Mouse (Mus musculus) mouse embryonic stem cell (cell line): ENCODE results near the gene Ppig.

ENCODE experiments used
- in situ Hi-C, 2 experiments: fragments of 300-500 bp; cut with MboI; formaldehyde crosslinking; loops; 1 replicate in 1 of 2; 3 replicates in 1 of 2; pipeline ENCODE4 v1.14.3; 2019 to 2020; ENCODE audit warnings: low sequenced_read_pairs in 2 of 2, low pct_unique_long_range_greater_than_20kb in 1 of 2, mixed read lengths in 1 of 2; ENCODE audit not compliant: unreplicated experiment in 1 of 2

Ppig gene

GRCm38 (mm10) chr2:69722650-69723518 lies 539 bp downstream of the Ppig start:
- in situ Hi-C loops = no loop called here

DNA sequence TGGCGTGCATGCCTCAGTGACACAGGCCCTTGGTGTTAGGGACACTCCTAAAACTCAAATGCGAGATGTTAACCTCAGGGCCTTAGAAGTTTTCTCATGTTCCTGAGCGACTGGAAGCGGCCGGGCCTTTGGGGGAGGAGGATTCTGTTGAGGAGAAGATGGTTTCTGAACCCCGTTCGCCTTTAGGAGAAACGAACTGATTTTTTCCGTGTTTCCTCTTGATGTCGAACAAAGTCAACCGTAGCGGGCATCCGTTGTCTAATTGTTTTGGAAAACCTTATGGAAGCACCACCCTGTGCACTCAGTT lies 1.1 kb downstream of the Ppig start:
- in situ Hi-C loops = no loop called here

DNA sequence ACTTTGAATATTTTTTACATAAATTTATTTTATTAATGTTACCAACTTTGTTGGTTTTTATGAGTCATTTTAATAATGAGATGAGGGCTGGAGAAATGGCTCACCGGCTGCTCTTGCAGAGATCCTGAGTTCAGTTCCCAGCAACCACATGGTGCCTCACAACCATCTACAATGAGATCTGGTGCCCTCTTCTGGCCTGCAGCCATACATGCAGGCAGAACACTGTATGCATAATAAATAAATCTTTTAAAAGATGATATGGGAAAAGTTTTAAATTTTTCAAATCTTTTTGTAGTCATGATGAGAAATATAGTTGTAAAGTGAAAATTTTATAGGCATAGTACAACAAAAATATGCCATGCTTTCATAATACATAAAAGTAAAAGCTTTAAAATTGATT lies 22.7 kb downstream of the Ppig start:
- in situ Hi-C loops = no loop called here

DNA sequence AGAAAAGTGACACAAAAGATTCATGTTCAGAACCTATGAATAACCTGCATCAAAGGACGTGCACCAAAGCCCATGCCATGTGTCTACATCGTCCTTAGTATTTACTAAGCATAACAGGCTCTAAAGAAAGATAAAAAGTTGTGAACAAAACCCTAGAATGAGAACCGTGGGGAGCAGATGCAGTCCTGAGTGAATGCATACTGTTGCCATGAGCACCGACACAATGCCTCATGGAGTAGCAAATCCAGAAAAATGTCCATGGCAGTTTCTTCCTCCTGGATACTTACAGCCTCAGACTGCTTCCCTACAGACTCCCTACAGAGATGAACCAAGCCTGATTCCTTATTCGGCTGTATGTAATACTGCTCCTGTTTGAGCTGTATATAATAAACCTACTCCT lies 38.6 kb downstream of the Ppig start:
- in situ Hi-C loops = no loop called here

- in situ Hi-C loops = no loop called here
These were observed 41.0 kb downstream of the Ppig start for GRCm38 (mm10) chr2:69763340-69763739.

- in situ Hi-C loops = no loop called here
These were observed 42.4 kb downstream of the Ppig start for GRCm38 (mm10) chr2:69764716-69765115.

DNA sequence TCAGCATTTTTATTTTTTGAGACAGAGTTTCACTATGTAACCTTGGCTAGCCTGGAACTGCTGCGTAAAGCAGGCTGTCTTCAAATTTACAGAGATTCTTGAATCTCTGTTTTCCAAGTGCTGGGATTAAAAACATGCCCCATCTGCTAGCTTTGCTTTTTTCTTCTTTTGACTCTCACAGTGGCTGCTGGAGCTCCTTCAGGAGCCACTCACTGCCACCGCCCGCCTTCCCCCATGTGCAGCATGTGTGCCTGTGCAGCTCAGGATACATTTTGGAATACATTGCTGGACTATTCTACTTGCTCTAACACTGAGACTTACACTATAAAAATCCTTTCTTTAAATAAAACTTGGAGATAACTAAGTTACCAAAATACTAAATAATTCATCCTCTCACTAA lies 51.0 kb downstream of the Ppig start:
- in situ Hi-C loops = loop anchor here in 1 of 2 experiments (10.0 kb wide), 1 partner anchor 139 kb away; no protein-coding TSS in a partner anchor

DNA sequence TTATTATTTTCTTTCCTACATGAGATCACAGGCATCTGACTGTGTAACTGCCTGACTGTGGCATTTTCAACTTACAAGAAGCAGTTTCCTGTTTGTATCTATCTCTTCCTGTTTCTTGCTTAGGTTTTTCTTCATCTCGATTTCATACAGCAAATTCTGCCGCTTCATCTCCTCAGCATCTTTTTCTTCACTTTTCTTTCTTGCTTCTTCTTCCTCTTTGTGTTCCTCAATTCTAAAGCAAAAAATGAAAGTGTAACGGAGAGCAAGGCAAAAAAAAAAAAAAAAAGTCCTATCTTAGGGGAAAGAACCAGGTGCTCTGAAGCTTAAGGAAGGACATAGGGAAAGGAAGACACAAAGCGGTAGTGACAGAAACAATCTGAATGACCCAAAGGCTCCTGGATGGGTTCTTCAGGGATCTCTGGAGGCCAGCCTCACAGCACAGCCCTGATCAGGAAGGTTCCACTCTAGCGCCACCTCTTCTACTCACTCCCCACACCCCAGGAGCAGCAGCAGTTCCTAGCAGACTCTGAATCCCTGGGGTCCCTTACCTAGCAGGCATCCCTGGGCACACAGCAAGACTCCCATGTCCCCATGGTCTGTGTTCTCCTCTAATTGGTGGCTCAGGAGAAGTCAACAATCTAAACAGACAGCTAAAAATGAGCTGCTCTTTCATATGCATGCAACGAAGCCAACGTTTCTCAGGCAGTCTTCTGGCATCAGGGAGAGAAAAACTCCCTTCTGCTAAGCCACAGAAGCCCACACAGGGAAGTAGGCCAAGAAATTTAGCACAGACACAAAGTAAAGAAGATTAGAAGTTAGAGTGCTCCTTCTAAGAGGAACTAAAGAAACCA lies 55.9 kb downstream of the Ppig start:
- in situ Hi-C loops = loop anchor here in 1 of 2 experiments (10.0 kb wide), 1 partner anchor 143 kb away; no protein-coding TSS in a partner anchor

- in situ Hi-C loops = loop anchor here in 1 of 2 experiments (10.0 kb wide), 1 partner anchor 144 kb away; no protein-coding TSS in a partner anchor
These were observed 56.5 kb downstream of the Ppig start for GRCm38 (mm10) chr2:69778836-69779177.

GRCm38 (mm10) chr2:69788974-69789373 lies 66.6 kb downstream of the Ppig start:
- in situ Hi-C loops = no loop called here

GRCm38 (mm10) chr2:69789429-69790069 lies 67.2 kb downstream of the Ppig start, which contains the start of the genes Ccdc173 and Phospho2:
Ccdc173 (minus strand) TSS chr2:69789575.
Phospho2 (plus strand) TSS chr2:69789623.
- in situ Hi-C loops = no loop called here

DNA sequence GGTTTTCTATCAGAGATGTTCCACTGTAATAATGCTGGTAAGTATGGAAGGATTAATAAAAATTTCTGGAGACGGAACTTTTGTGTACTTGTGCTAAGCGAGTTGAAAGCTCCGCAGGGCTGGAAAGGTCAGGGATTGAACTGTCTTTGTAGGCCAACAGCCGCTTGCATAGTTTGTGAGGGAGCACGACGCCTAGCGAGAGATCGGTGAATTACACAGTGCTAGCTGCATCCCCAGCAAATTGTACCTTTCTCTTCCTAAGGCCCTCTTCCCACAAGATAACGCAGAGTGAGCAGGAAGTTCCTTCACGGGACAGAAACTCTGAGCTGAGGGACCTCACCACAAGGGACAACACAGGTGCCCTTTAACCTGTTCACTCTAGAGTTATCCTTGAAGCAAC lies 67.9 kb downstream of the Ppig start:
- in situ Hi-C loops = no loop called here

- in situ Hi-C loops = no loop called here
These were observed 68.4 kb downstream of the Ppig start for GRCm38 (mm10) chr2:69790722-69791121.

DNA sequence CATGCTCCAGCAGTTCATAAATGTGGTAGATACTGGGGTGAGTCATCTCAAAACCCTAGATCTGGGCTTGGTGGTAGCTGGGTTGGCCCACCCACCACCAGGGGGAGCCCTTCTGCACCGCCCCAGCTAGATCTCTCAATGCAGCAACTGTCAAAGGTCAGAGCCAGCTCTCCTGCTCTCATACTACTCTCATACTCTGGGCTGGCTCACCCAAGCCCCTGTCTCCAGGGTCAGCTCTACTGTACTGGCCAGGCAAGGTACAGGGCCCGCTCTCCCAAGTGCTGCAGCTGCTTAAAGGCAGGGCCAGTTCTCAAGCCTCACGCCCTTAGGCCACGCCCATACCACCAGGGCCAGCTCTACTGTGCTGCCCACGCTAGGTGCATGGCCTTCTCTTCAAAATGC lies 80.6 kb downstream of the Ppig start:
- in situ Hi-C loops = no loop called here
